ENCODE assay signal across 9 mouse cellular contexts in the genomic region with DNA sequence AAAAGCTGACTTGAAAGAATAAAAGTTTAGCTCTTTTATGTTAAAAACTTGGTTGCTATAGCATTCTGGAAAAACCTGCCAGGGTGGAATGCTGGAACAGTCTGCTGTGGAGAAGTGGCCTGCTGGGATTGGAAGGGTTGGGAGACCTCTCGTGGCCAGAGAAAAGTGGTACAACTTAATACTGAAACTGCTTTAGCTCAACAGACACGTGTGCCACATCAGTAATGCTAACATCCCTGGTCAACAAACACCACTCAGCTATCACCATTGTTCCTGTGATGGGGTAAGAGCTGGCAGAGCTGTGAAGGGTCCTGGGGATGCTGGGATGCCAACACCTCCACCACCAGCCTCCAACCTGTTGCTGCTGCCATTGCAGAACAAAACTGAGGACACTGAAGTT. TPM values are rescaled to one million over a fixed set of nuclear protein-coding genes. Genes with fewer than 3 reads are reported as not detected.
DNase-seq lines count a peak whose midpoint lies in the region; ATAC-seq and TF ChIP-seq lines count a peak whose summit lies in the region.
"Had no signal": no experiment of that assay in that cellular context is flagged by ENCODE, and none has a peak within 500 bp of the region (broad histone marks: within the 10 kb centered on the region; RNA-seq: fewer than 3 reads in every experiment).

No protein-coding gene starts in this region.

- no peaks in the 10 kb centered on the region for H3K36me3 ChIP-seq in thymus, adult 2 months (ENCODE audit: control insufficient read depth, insufficient read depth, low read length)
- H3K36me3 ChIP-seq in kidney, adult 2 months (ENCODE audit: control insufficient read depth, insufficient read depth, low read length), result peaks cover 1% of the 10 kb centered on the region; the same call in 1 of the 2 replicates
- H3K36me3 ChIP-seq in liver, adult 2 months (ENCODE audit: control insufficient read depth, insufficient read depth, low read length), result peaks cover 6% of the 10 kb centered on the region; the same call in 1 of the 2 replicates
- no peaks in the 10 kb centered on the region for H3K36me3 ChIP-seq in neural tube, embryonic 13.5 days
- H3K36me3 ChIP-seq: embryonic facial prominence, embryonic 12.5 days had no signal

- H3K9ac ChIP-seq in liver, adult 2 months (ENCODE audit: low read depth, low read length), result no peak overlapping the region
- H3K9ac ChIP-seq in neural tube, embryonic 13.5 days, result no peak overlapping the region
- H3K9ac ChIP-seq: embryonic facial prominence, embryonic 12.5 days had no signal

- TF ChIP-seq CTCF in thymus, adult 2 months (IDR thresholded peaks at IDR 0.05; ENCODE audit: borderline replicate concordance, control insufficient read depth, extremely low read depth, insufficient read depth, low read length, poor library complexity), result no peak
- TF ChIP-seq CTCF in kidney, adult 2 months (conservative IDR thresholded peaks at IDR 0.05; ENCODE audit: insufficient read depth, insufficient read length, low read depth, low read length), result peak; percentile 69
- peak; percentile 67 for TF ChIP-seq CTCF in liver, adult 2 months (IDR thresholded peaks at IDR 0.05; ENCODE audit: low read depth, low read length)

- H3K27me3 ChIP-seq in thymus, adult 2 months (ENCODE audit: control insufficient read depth, insufficient read depth, low read length), result no peaks in the 10 kb centered on the region
- no peaks in the 10 kb centered on the region for H3K27me3 ChIP-seq in kidney, adult 2 months (replicated peaks; ENCODE audit: control insufficient read depth, insufficient read depth, low read length)
- no peaks in the 10 kb centered on the region for H3K27me3 ChIP-seq in liver, adult 2 months (ENCODE audit: control insufficient read depth, insufficient read depth, low read length)
- no peaks in the 10 kb centered on the region for H3K27me3 ChIP-seq in neural tube, embryonic 13.5 days
- H3K27me3 ChIP-seq: embryonic facial prominence, embryonic 12.5 days had no signal

- TF ChIP-seq POLR2A in thymus, adult 2 months (IDR thresholded peaks at IDR 0.05; ENCODE audit: control insufficient read depth, extremely low read depth, insufficient read depth, low read length, poor library complexity), result no peak
- TF ChIP-seq POLR2A in kidney, adult 2 months (IDR thresholded peaks at IDR 0.05; ENCODE audit: low read depth, low read length), result no peak
- no peak for TF ChIP-seq POLR2A in liver, adult 2 months (IDR thresholded peaks at IDR 0.05; ENCODE audit: extremely low read depth, insufficient read depth, low read length)

- no peaks in the 10 kb centered on the region for H3K4me1 ChIP-seq in thymus, adult 2 months (replicated peaks; ENCODE audit: control insufficient read depth, insufficient read depth, low read length)
- no peaks in the 10 kb centered on the region for H3K4me1 ChIP-seq in kidney, adult 2 months (ENCODE audit: control insufficient read depth, insufficient read depth, low read length)
- no peaks in the 10 kb centered on the region for H3K4me1 ChIP-seq in liver, adult 2 months (ENCODE audit: control insufficient read depth, insufficient read depth, low read length)
- no peaks in the 10 kb centered on the region for H3K4me1 ChIP-seq in neural tube, embryonic 13.5 days (replicated peaks)
- H3K4me1 ChIP-seq: embryonic facial prominence, embryonic 12.5 days had no signal

- ATAC-seq in neural tube, embryonic 13.5 days (ENCODE audit: low read depth), result peak; percentile 63

- H3K4me3 ChIP-seq in thymus, adult 2 months (ENCODE audit: control insufficient read depth, insufficient read depth, low read length), result no peak overlapping the region
- no peak overlapping the region for H3K4me3 ChIP-seq in kidney, adult 2 months (ENCODE audit: insufficient read depth, low read depth, low read length)
- H3K4me3 ChIP-seq in liver, adult 2 months (ENCODE audit: insufficient read depth, low read depth, low read length), result no peak overlapping the region
- no peak overlapping the region for H3K4me3 ChIP-seq in neural tube, embryonic 13.5 days
- H3K4me3 ChIP-seq: embryonic facial prominence, embryonic 12.5 days had no signal

- no peak overlapping the region for H3K27ac ChIP-seq in thymus, adult 2 months (ENCODE audit: control insufficient read depth, insufficient read depth, low read length)
- no peak overlapping the region for H3K27ac ChIP-seq in kidney, adult 2 months (ENCODE audit: insufficient read depth, low read depth, low read length)
- no peak overlapping the region for H3K27ac ChIP-seq in liver, adult 2 months (replicated peaks; ENCODE audit: insufficient read depth, low read depth, low read length)
- H3K27ac ChIP-seq in neural tube, embryonic 13.5 days (replicated peaks), result no peak overlapping the region
- H3K27ac ChIP-seq: embryonic facial prominence, embryonic 12.5 days had no signal

- H3K79me2 ChIP-seq in liver, adult 2 months (ENCODE audit: control insufficient read depth, insufficient read depth, low read length), result no peaks in the 10 kb centered on the region

- H3K9me3 ChIP-seq in neural tube, embryonic 13.5 days, result no peaks in the 10 kb centered on the region
- H3K9me3 ChIP-seq: embryonic facial prominence, embryonic 12.5 days had no signal

- H3K4me2 ChIP-seq in neural tube, embryonic 13.5 days, result no peak overlapping the region
- H3K4me2 ChIP-seq: embryonic facial prominence, embryonic 12.5 days had no signal

- DNase-seq in thymus, postnatal 4 days, result peak; percentile 9
- DNase-seq in thymus, adult 2 months, result no peak
- peak; percentile 36 for DNase-seq in cerebellum, adult 8-10 months
- DNase-seq in frontal cortex, postnatal 36 days (ENCODE audit: low spot score in 2 of 2), result peak; percentile 34 to 52
- DNase-seq in kidney, adult 2 months, result peak; percentile 67
- peak; percentile 27 for DNase-seq in liver, adult 2 months (ENCODE audit: extremely low read depth, low read depth, low spot score)
- no peak for DNase-seq in spleen, postnatal 36 days (ENCODE audit: low spot score in 2 of 2)

- WGBS in thymus, adult 2 months, result 26% methylated on average over 2 of the region's 2 CpGs
- 0% methylated on average over 2 of the region's 2 CpGs for WGBS in kidney, adult 2 months
- 9% methylated on average over 2 of the region's 2 CpGs for WGBS in liver, adult 2 months
- 5% methylated on average over 2 of the region's 2 CpGs for WGBS in neural tube, embryonic 13.5 days

RNA-seq across cellular contexts. Expression of a gene that starts 31.1 kb away (rescaled TPM):
- polyA plus RNA-seq in thymus, adult 2 months (2012; rRNA removed), result 24.4 and 29.5 TPM in 2 replicates
- polyA plus RNA-seq in kidney, adult 2 months (2012; rRNA removed), result 7.6 and 8.2 TPM in 2 replicates
- total RNA-seq in liver, adult 2 months (2014; rRNA removed), result 2.8 and 3.2 TPM in 2 replicates
- 1.7 and 4.6 TPM in 2 replicates for polyA plus RNA-seq in liver, adult 2 months (2012; rRNA removed)
- 258 and 266 TPM in 2 replicates for polyA plus RNA-seq in neural tube, embryonic 13.5 days (2015; fragmentation: Nextera tagmentation; extraction: Ambion mirVana)

RNA-seq across cellular contexts. Expression of a gene that starts 46.3 kb away (rescaled TPM):
- 42.0 and 42.2 TPM in 2 replicates for polyA plus RNA-seq in thymus, adult 2 months (2012; rRNA removed)
- polyA plus RNA-seq in kidney, adult 2 months (2012; rRNA removed), result 26.0 and 28.3 TPM in 2 replicates
- 12.9 and 14.5 TPM in 2 replicates for total RNA-seq in liver, adult 2 months (2014; rRNA removed)
- 13.1 and 13.6 TPM in 2 replicates for polyA plus RNA-seq in liver, adult 2 months (2012; rRNA removed)
- polyA plus RNA-seq in neural tube, embryonic 13.5 days (2015; fragmentation: Nextera tagmentation; extraction: Ambion mirVana), result 169 and 176 TPM in 2 replicates

Comparison
In these comparisons a context has a peak if more than half of its experiments do, and no peak if none do; other contexts are left out.
1. DNase-seq: peak in thymus, postnatal 4 days (single experiment), cerebellum, adult 8-10 months (single experiment), frontal cortex, postnatal 36 days (2 of 2), kidney, adult 2 months (single experiment) and liver, adult 2 months (single experiment); none in thymus, adult 2 months (single experiment) and spleen, postnatal 36 days (0 of 2).